Mouse (Mus musculus) CD4-positive, CD25-positive, alpha-beta regulatory T cell, adult 4 months (primary cell): ENCODE results near the gene Sh3bp5l. TPM values are rescaled to one million over a fixed set of nuclear protein-coding genes. Genes with fewer than 3 reads are reported as not detected.

ENCODE experiments used
- ATAC-seq: one replicate; pipeline ENCODE4 v1.8.0; 2017
- polyA plus RNA-seq, 2 experiments: library from polyadenylated mRNA; unstranded; fragments of 100-300 nt; shearing (Covaris generic); gene quantifications; one replicate each; pipeline ENCODE4 v1.2.1; 2017

Sh3bp5l gene
- polyA plus RNA-seq, 2 experiments from 2014 or later, result 5.3 to 6.3 TPM

- ATAC-seq, result no peak
Observed at GRCm38 (mm10) chr11:58378763-58379278, 48.3 kb downstream of the Sh3bp5l start, which contains the start of gene Lypd8. TSS of gene Lypd8 (plus strand) at chr11:58379043.

GRCm38 (mm10) chr11:58379516-58379915, 49.0 kb downstream of the Sh3bp5l start:
- ATAC-seq, result no peak

- ATAC-seq, result no peak
Observed at GRCm38 (mm10) chr11:58382471-58382870, 51.9 kb downstream of the Sh3bp5l start.

Other genes starting within 250 kb of the Sh3bp5l start
- gene Gm12248, start 237.6 kb upstream of the Sh3bp5l start, polyA plus RNA-seq, result under 1 TPM; 0.38 to 0.71 TPM
- 10 to 100 TPM; 89.2 to 97.8 TPM for gene Cnot8, start 226.6 kb upstream of the Sh3bp5l start, polyA plus RNA-seq
- 1 to 10 TPM; 6.5 to 7.8 TPM for gene Gemin5, start 162.2 kb upstream of the Sh3bp5l start, polyA plus RNA-seq
- 10 to 100 TPM; 66.8 to 74.2 TPM for gene Mrpl22, start 159.1 kb upstream of the Sh3bp5l start, polyA plus RNA-seq
- gene Igtp, start 131.2 kb upstream of the Sh3bp5l start, polyA plus RNA-seq, result 100 to 1,000 TPM; 433 to 495 TPM
- 10 to 100 TPM; 51.0 to 68.1 TPM for gene Irgm2, start 131.1 kb upstream of the Sh3bp5l start, polyA plus RNA-seq
- gene 4930438A08Rik, start 55.9 kb upstream of the Sh3bp5l start, polyA plus RNA-seq, result not detected
- 10 to 100 TPM; 10.7 TPM for gene Zfp692, start 23.7 kb upstream of the Sh3bp5l start, polyA plus RNA-seq
- 10 to 100 TPM; 37.0 to 46.8 TPM for gene Zfp672, start 385 bp upstream of the Sh3bp5l start, polyA plus RNA-seq
- not detected for gene Lypd8, start 48.3 kb downstream of the Sh3bp5l start, polyA plus RNA-seq
- not detected for gene 1810065E05Rik, start 90.4 kb downstream of the Sh3bp5l start, polyA plus RNA-seq
- not detected for gene Gm12253, start 101.8 kb downstream of the Sh3bp5l start, polyA plus RNA-seq
- gene Lypd9, start 122.2 kb downstream of the Sh3bp5l start, polyA plus RNA-seq, result not detected
- gene Olfr30, start 131.5 kb downstream of the Sh3bp5l start, polyA plus RNA-seq, result not detected
- under 1 TPM in 1 of 2 experiments, not detected in 1; 0.23 TPM for gene Olfr332, start 161.8 kb downstream of the Sh3bp5l start, polyA plus RNA-seq
- gene Olfr331, start 171.8 kb downstream of the Sh3bp5l start, polyA plus RNA-seq, result not detected
- not detected for gene Olfr330, start 204.1 kb downstream of the Sh3bp5l start, polyA plus RNA-seq
- not detected for gene Olfr329-ps, start 215.7 kb downstream of the Sh3bp5l start, polyA plus RNA-seq
- not detected for gene Olfr328, start 224.9 kb downstream of the Sh3bp5l start, polyA plus RNA-seq
- under 1 TPM in 1 of 2 experiments, not detected in 1; 0.36 TPM for gene Olfr224, start 239.8 kb downstream of the Sh3bp5l start, polyA plus RNA-seq
- gene Olfr325, start 247.0 kb downstream of the Sh3bp5l start, polyA plus RNA-seq, result not detected